In the genomic region with DNA sequence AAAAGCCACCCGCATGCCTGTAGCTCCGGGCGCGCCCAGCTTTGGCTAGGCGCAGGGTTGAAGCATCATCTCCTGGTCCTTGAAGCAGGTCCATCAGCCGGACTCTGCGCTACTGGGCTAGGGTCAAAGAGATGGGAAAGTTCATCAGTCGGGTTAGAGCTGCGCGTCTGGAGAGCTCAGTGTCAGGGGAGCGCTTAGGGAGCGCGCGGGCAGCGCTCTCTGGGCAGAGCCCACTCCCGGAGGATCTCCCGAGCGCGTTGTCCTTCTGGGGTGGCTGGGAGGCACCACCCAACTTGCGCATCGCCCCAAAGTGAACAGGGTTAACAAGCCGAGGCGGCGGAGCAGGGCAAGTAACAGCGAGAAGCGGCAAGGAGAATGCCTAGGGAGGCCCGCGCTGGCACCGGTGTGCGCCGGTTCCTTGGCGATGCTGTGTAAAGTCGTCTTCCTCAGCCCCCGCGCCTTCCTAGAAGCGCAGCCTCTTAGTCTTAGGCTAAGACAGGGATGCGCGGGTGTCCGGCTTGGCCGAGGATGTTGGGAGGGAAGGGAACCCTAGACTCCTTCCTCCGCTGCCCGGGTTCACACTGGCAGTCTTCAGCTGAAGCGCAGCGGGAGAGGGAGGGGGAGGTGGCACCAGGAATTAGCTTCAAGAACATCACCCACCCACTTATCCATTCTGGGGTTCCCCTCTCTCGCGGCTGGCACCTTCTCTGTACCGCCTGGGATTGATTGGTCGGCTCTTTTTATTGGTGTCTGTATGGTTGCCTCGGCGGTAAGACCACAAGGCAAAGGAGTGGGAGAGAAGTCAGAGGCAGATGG, we compare ENCODE assay signal across 8 mouse cellular contexts. TPM values are rescaled to one million over a fixed set of nuclear protein-coding genes. Genes with fewer than 3 reads are reported as not detected.
DNase-seq lines count a peak whose midpoint lies in the region; ATAC-seq and TF ChIP-seq lines count a peak whose summit lies in the region.

No protein-coding gene starts in this region.

- 0 out of 2 replicates have a peak overlapping the region, but pooled peaks have one; percentile 9 for H3K9ac ChIP-seq in forebrain, embryonic 15.5 days (replicated peaks)
- no peak overlapping the region for H3K9ac ChIP-seq in kidney, embryonic 15.5 days
- H3K9ac ChIP-seq in midbrain, postnatal 0 days (replicated peaks; ENCODE audit: low read length, poor library complexity, severe bottlenecking) = no peak overlapping the region; the same call in 1 of the 2 replicates

- peaks cover 59% of the 10 kb centered on the region for H3K27me3 ChIP-seq in megakaryocyte, embryonic 14.5 days (replicated peaks)
- peaks cover 86% of the 10 kb centered on the region for H3K27me3 ChIP-seq in forebrain, embryonic 15.5 days
- H3K27me3 ChIP-seq in kidney, embryonic 15.5 days = peaks cover 72% of the 10 kb centered on the region
- peaks cover 59% of the 10 kb centered on the region for H3K27me3 ChIP-seq in midbrain, postnatal 0 days (ENCODE audit: insufficient read depth, low read length)

- ATAC-seq in CD4-positive, CD25-positive, alpha-beta regulatory T cell, adult 4 months = no peak
- ATAC-seq in megakaryocyte, adult 5-6 weeks (ENCODE audit: poor library complexity, severe bottlenecking) = no peak
- no peak for ATAC-seq in forebrain, embryonic 15.5 days (replicated peaks)
- ATAC-seq in kidney, embryonic 15.5 days (replicated peaks; ENCODE audit: low FRiP score) = no peak
- no peak for ATAC-seq in midbrain, postnatal 0 days (ENCODE audit: low FRiP score)

- peak overlapping the region; percentile 93 for H3K4me3 ChIP-seq in megakaryocyte, embryonic 14.5 days (replicated peaks)
- peak overlapping the region; percentile 50 for H3K4me3 ChIP-seq in forebrain, embryonic 15.5 days
- peak overlapping the region; percentile 65 for H3K4me3 ChIP-seq in kidney, embryonic 15.5 days (replicated peaks)
- peak overlapping the region; percentile 52 for H3K4me3 ChIP-seq in midbrain, postnatal 0 days (ENCODE audit: low read depth, low read length)

- H3K36me3 ChIP-seq in megakaryocyte, embryonic 14.5 days (replicated peaks; ENCODE audit: low read length) = peaks cover 8% of the 10 kb centered on the region
- H3K36me3 ChIP-seq in forebrain, embryonic 15.5 days = no peaks in the 10 kb centered on the region
- no peaks in the 10 kb centered on the region for H3K36me3 ChIP-seq in kidney, embryonic 15.5 days
- H3K36me3 ChIP-seq in midbrain, postnatal 0 days (ENCODE audit: insufficient read depth, low read length) = no peaks in the 10 kb centered on the region

- peaks cover 14% of the 10 kb centered on the region for H3K9me3 ChIP-seq in megakaryocyte, embryonic 14.5 days
- H3K9me3 ChIP-seq in forebrain, embryonic 15.5 days = no peaks in the 10 kb centered on the region
- H3K9me3 ChIP-seq in kidney, embryonic 15.5 days (replicated peaks) = no peaks in the 10 kb centered on the region
- no peaks in the 10 kb centered on the region for H3K9me3 ChIP-seq in midbrain, postnatal 0 days (ENCODE audit: low read length)

- TF ChIP-seq CTCF in midbrain, postnatal 0 days (IDR thresholded peaks at IDR 0.05) = no peak

- H3K27ac ChIP-seq in forebrain, embryonic 15.5 days (replicated peaks) = no peak overlapping the region
- H3K27ac ChIP-seq in kidney, embryonic 15.5 days = no peak overlapping the region
- no peak overlapping the region for H3K27ac ChIP-seq in midbrain, postnatal 0 days (ENCODE audit: low read depth, low read length)

- peak overlapping the region; percentile 89 for H3K4me2 ChIP-seq in forebrain, embryonic 15.5 days (replicated peaks)
- peak overlapping the region; percentile 98 for H3K4me2 ChIP-seq in kidney, embryonic 15.5 days
- H3K4me2 ChIP-seq in midbrain, postnatal 0 days (ENCODE audit: low read depth, low read length, poor library complexity, severe bottlenecking) = peak overlapping the region; percentile 98

- peaks cover 54% of the 10 kb centered on the region for H3K4me1 ChIP-seq in megakaryocyte, embryonic 14.5 days
- H3K4me1 ChIP-seq in forebrain, embryonic 15.5 days = peaks cover 44% of the 10 kb centered on the region
- peaks cover 52% of the 10 kb centered on the region for H3K4me1 ChIP-seq in kidney, embryonic 15.5 days
- H3K4me1 ChIP-seq in midbrain, postnatal 0 days (ENCODE audit: insufficient read depth, low read length) = peaks cover 19% of the 10 kb centered on the region

- DNase-seq in CD4-positive, CD25-positive, alpha-beta regulatory T cell, adult 2 months (ENCODE audit: low read depth, low spot score) = peak; percentile 51
- no peak for DNase-seq in midbrain, postnatal 0 days (ENCODE audit: low spot score)
- DNase-seq in ovary, postnatal 10 days (ENCODE audit: low spot score) = no peak

- WGBS in forebrain, embryonic 15.5 days = under 1% methylated on average over 50 of the region's 50 CpGs
- WGBS in kidney, embryonic 15.5 days = under 1% methylated on average over 50 of the region's 50 CpGs
- under 1% methylated on average over 50 of the region's 50 CpGs for WGBS in midbrain, postnatal 0 days

RNA-seq across cellular contexts. Expression of gene Egr2, which starts 3.5 kb away (rescaled TPM):
- 10 to 100 TPM; 49.2 to 69.1 TPM for polyA plus RNA-seq in CD4-positive, CD25-positive, alpha-beta regulatory T cell, adult 4 months (2017; shearing (Covaris generic))
- 0.55 and 3.9 TPM in 2 replicates for polyA plus RNA-seq in megakaryocyte, embryonic 14.5 days (2012; ENCODE audit: insufficient read depth, low replicate concordance)
- total RNA-seq in megakaryocyte, adult 5-6 weeks (2015) = 1.0 and 1.2 TPM in 2 replicates
- total RNA-seq in megakaryocyte, adult 5-6 weeks (2017) = 1.4 and 13.3 TPM in 2 replicates
- polyA plus RNA-seq in forebrain, embryonic 15.5 days (2015; fragmentation: Nextera tagmentation; extraction: Ambion mirVana) = 0.29 TPM in 2 replicates
- polyA plus RNA-seq in kidney, embryonic 15.5 days (2015; fragmentation: Nextera tagmentation; extraction: Ambion mirVana) = 0.52 and 1.1 TPM in 2 replicates
- total RNA-seq in midbrain, postnatal 0 days (2014; rRNA removed) = 0.57 and 0.60 TPM in 2 replicates
- 0.35 and 0.60 TPM in 2 replicates for polyA plus RNA-seq in midbrain, postnatal 0 days (2015; fragmentation: Nextera tagmentation; extraction: Ambion mirVana)

RNA-seq across cellular contexts. Expression of gene Ado, which starts 10.0 kb away (rescaled TPM):
- 10 to 100 TPM; 46.6 to 51.0 TPM for polyA plus RNA-seq in CD4-positive, CD25-positive, alpha-beta regulatory T cell, adult 4 months (2017; shearing (Covaris generic))
- polyA plus RNA-seq in megakaryocyte, embryonic 14.5 days (2012; ENCODE audit: insufficient read depth, low replicate concordance) = 9.0 and 19.8 TPM in 2 replicates
- 11.0 and 12.7 TPM in 2 replicates for total RNA-seq in megakaryocyte, adult 5-6 weeks (2015)
- total RNA-seq in megakaryocyte, adult 5-6 weeks (2017) = 13.2 and 16.3 TPM in 2 replicates
- polyA plus RNA-seq in forebrain, embryonic 15.5 days (2015; fragmentation: Nextera tagmentation; extraction: Ambion mirVana) = 69.4 and 73.0 TPM in 2 replicates
- 70.1 and 72.4 TPM in 2 replicates for polyA plus RNA-seq in kidney, embryonic 15.5 days (2015; fragmentation: Nextera tagmentation; extraction: Ambion mirVana)
- 56.2 and 58.5 TPM in 2 replicates for total RNA-seq in midbrain, postnatal 0 days (2014; rRNA removed)
- 50.9 and 53.5 TPM in 2 replicates for polyA plus RNA-seq in midbrain, postnatal 0 days (2015; fragmentation: Nextera tagmentation; extraction: Ambion mirVana)

Comparison
In these comparisons a context has a peak if more than half of its experiments do, and no peak if none do; other contexts are left out.
1. RNA of gene Egr2, which starts 3.5 kb away (polyA plus RNA-seq): 49.2 to 69.1 TPM in CD4-positive, CD25-positive, alpha-beta regulatory T cell, adult 4 months; 0.55 to 3.9 TPM in megakaryocyte, embryonic 14.5 days, 0.52 to 1.1 TPM in kidney, embryonic 15.5 days, 0.35 to 0.60 TPM in midbrain, postnatal 0 days and 0.29 TPM in forebrain, embryonic 15.5 days; every median in the first group is over 10 times any median in the second.
2. Peak in every context shown above with its lines, with median percentiles within 50 percentile points of each other: H3K4me3 ChIP-seq and H3K4me2 ChIP-seq.